Mouse (Mus musculus): ENCODE data around the gene Gm11146.

Gene Gm11146

GRCm38 (mm10) chr16:77601994-77602393 is at the start of gene Gm11146:
Gene Gm11146 (minus strand): TSS chr16:77602094.
- DNase-seq = no peak

- no peak for DNase-seq
These were observed 48.7 kb upstream of the Gm11146 start for GRCm38 (mm10) chr16:77650596-77650995.

- DNase-seq = no peak
These were observed 47.1 kb upstream of the Gm11146 start for GRCm38 (mm10) chr16:77649006-77649405.

GRCm38 (mm10) chr16:77648181-77648580 is 46.3 kb upstream of the Gm11146 start:
- no peak for DNase-seq

- no peak for DNase-seq
These were observed 44.3 kb upstream of the Gm11146 start for GRCm38 (mm10) chr16:77646146-77646545.

DNA sequence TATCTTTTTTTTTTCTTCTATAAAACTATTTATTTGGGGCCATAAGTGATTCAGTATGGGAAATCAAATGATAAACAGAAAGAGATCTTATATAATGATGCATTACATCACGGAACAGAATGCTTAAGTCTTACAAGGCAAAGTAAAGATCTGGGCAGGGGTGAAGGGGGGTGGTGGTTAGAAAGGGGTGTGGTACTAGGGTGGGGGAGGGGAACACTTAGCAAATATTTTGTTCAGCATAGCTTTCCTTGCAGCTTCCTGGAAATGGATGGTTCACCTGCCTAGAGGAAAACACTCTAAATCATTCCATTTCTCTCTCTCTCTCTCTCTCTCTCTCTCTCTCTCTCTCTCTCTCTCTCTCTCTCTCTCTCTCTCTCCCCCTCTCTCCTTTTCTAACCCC is 43.1 kb upstream of the Gm11146 start:
- DNase-seq = peak; percentile 20 to 29

GRCm38 (mm10) chr16:77643871-77644720 is 42.2 kb upstream of the Gm11146 start:
- DNase-seq = peak; percentile 93 to 94

GRCm38 (mm10) chr16:77643036-77643870 is 41.4 kb upstream of the Gm11146 start:
- peak; percentile 44 to 58 for DNase-seq

DNA sequence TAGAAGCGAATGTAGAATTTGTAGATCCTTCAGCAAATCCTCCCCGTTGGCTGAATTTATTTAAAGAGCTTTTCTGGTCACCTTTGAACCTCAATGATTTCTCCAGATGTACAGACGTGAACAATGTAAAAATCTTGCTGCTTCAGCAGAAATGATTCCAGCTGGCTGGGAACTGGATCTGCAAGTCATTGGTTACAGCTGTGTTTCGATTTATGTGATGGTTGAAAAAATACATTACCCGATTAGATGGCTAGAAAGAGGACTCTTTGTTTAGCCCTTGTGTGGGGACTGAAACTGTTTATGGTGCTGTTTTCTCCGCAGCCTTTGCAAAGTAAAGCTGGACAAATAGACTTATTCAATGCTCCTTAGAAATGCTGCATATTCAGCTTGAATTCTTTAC is 34.6 kb upstream of the Gm11146 start:
- DNase-seq = no peak

- DNase-seq = no peak
These were observed 30.5 kb upstream of the Gm11146 start for GRCm38 (mm10) chr16:77632315-77632881.

DNA sequence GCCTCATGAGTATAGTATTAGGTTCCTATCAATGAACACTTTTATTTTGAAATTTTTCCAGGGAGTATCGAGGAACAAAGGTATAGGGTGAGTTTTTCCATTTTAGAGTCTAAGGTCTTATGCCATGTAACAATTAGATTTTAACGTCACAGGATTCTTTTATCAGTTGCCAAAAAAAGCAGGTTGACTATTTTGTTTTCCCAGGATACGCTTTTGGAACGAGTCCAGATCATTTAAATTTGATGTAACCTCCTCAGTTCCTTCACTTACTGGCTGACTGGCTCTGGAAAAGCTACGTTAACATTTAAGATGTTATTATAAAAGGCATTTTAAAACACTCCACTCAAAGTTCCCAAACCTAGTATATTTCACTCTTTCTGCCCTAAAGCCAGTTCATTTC is 20.8 kb upstream of the Gm11146 start:
- DNase-seq = peak in 1 of 2 experiments; percentile 20

DNA sequence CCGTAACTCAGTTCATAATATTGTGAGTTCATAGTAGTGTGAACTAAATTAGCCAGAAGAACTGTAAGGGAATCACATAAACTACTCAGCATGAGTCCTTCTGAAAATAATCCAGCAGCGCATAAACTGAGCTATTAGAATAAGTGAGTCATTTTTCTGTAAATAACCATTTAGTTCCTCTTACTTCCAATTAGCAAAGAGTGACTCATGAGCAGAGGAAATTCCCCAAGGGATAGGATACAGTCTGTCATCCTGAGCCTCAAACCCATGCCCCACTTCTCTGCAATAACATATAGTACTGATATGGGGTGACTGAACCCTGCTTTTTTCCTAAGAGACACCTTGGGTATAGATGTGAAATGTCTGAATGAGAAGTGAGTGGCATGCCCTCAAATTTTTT is 687 bp upstream of the Gm11146 start:
- no peak for DNase-seq

GRCm38 (mm10) chr16:77598787-77599186 is 3.1 kb downstream of the Gm11146 start:
- DNase-seq = no peak

- DNase-seq = peak; percentile 65 to 67
These were observed 5.3 kb downstream of the Gm11146 start for GRCm38 (mm10) chr16:77596556-77596955.

DNA sequence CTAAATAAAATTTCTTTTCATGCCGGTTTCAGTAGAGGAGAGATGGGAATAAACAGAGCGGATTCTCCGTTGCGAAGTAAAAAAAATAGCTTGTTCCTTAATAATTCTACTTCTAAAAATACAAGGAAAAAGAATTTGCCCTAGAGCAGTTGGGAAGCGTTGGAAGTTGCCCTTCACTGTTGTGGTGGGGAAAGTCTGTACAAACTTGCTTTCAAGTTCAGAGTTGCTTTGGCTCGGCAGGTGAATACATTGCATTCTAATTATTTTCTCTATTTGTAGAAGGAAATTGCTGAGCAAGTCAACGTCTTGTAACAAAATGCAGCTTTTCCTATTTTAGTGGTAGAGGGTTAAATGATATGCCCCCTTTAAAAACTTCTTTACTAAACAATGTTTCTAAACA is 6.2 kb downstream of the Gm11146 start:
- DNase-seq = peak in 1 of 2 experiments; percentile 32

- DNase-seq = peak; percentile 96
These were observed 7.3 kb downstream of the Gm11146 start for GRCm38 (mm10) chr16:77594553-77594952.

DNA sequence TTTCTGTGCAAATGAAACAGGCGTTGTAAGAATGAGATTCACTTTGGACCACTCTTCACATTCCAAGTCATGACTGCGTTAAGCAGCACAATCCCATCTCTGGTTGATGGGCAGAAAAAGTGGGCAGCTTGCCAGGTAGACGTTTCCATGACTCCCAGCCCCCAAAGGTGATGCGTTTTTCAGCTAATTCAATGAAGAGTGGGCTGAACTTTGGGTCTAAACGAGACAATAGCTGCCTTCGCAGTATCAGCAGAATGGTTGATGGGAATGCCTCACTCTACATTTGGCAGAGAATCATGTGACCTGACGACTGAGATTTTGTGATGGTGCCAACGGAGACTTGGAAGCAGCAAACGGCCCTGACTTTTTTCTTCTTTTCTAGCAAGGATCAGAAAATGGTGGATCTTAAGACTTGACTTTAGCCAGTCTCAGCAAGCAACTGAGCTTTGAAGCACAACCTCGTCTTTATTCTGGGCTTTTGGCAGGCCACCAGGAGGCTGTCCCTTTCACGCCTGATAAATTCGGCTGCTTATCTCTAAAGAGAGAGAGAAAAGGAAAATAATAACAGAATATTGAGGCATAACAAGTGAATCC is 8.0 kb downstream of the Gm11146 start:
- peak; percentile 94 to 95 for DNase-seq

DNA sequence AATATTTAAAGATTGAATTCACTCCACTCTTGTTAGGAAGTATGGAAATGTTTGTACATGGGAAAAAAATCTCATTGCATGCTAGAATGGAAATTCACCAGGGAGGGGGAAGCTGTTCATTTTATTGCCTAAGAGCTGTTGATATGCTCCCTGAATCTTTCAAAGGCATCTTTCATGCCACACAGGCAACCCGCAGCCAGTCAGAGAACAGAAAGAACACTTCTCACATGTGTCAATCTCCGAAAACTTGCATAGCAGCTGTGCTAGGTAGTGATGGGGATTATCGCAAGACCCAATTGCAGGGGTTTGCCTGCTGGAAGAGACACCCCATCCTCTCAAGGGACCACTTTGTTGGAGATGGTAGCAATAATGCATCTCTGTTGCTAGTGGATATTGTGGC is 8.9 kb downstream of the Gm11146 start:
- peak; percentile 31 to 45 for DNase-seq

DNA sequence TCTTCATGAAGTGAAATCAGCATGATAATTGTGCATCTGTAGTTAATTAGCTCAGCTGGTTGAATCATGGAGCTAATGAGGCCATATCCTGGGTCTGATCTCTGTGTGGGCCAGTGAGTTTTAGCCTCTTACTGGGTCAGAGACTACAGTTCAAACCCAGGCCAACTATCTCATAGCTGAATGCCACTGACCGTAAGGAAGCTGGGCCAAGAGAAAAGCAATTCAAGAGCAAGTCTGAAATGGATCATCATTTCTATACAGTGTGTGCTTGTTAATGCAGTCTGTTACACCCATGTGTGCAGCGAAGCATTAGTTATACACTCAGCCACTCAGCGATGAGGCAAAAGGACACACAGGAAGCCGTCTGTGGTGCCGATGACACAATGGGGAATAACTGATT is 28.9 kb downstream of the Gm11146 start:
- DNase-seq = no peak

DNA sequence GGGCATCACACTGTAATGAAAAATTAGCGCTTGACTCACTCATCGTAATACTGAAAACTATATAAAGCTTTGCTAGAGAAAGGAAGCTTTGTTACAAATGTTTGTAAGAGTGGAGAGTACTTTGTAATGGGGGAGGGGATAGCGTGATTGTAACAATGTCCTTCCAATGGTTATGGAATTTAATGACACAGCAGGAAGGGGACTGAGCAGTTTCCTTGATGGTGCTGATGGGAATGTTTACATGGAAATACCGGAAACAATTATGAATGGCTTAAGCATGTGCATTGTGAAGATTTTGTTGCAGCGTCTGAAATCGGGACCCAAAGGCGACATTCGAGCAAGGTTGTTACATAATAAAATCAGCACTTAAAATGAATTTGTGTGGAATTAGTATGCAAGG is 32.4 kb downstream of the Gm11146 start:
- DNase-seq = no peak

DNA sequence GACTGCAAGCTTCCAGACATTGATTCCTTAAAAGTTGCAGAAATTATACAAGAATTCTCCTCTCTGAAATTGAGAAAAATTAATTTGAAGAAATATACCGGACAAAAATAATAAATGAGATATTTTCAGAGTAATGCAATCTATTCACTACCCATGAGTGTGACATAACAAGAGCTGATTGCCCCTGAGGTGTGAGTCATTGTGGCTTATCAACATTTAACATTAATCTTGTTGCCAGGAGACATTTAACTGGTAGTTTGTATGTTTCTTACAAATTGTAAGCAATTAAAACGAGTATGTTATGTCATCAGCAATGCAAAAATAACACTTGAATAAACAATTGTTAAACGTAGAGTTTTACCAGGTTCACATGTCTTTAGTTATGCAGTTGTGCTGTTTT is 33.5 kb downstream of the Gm11146 start:
- DNase-seq = no peak

DNA sequence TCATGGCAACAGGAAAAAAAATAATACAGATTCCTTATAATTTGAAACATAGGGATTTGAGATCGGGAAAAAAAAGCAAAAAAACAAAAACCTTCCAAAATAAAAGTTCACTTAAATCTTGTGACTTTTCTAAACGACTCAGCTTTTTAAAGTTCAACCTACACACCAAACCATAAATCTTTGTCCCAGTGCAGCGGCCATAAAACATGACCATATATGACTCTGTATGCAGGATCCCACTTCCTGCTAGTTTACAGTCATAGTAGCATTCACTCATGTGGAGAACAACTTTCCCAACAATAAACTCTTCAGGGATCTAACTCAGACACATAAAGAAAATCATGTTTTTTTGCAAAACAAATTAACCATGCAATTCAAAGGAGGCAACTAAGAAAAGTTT is 39.0 kb downstream of the Gm11146 start:
- no peak for DNase-seq
